Mouse (Mus musculus): ENCODE measurements around the gene Kif26b. TPM values are rescaled to one million over a fixed set of nuclear protein-coding genes. Genes with fewer than 3 reads are reported as not detected.

Gene Kif26b
- polyA plus RNA-seq, 1 experiment, result 0.16 TPM

- WGBS, result 95% methylated on average over 2 of the region's 2 CpGs
Observed at GRCm38 (mm10) chr1:178515839-178516238, 13.1 kb upstream of the Kif26b start.

GRCm38 (mm10) chr1:178522389-178522788 lies 6.5 kb upstream of the Kif26b start:
- Histone ChIP-seq H3K4me1 (replicated peaks; ENCODE audit: control insufficient read depth, insufficient read depth, low read length) (peaks cover 2% of the 10 kb centered on the region; the same call in 1 of the 2 replicates), H3K4me3 (ENCODE audit: control insufficient read depth, insufficient read depth, low read length) (no peak overlapping the region), H3K27me3 (ENCODE audit: control insufficient read depth, insufficient read depth, low read length) (no peaks in the 10 kb centered on the region), H3K27ac (ENCODE audit: control insufficient read depth, insufficient read depth, low read length) (no peak overlapping the region), H3K36me3 (ENCODE audit: control insufficient read depth, insufficient read depth, low read length) (no peaks in the 10 kb centered on the region)
- no peak for TF ChIP-seq CTCF (IDR thresholded peaks at IDR 0.05; ENCODE audit: borderline replicate concordance, control insufficient read depth, extremely low read depth, insufficient read depth, low read length, poor library complexity)
- no peak for TF ChIP-seq POLR2A (IDR thresholded peaks at IDR 0.05; ENCODE audit: control insufficient read depth, extremely low read depth, insufficient read depth, low read length, poor library complexity)
- WGBS, result 93% methylated on average over 5 of the region's 5 CpGs
- no peak for DNase-seq

More at GRCm38 (mm10) chr1:178515839-178516238, 13.1 kb upstream of the Kif26b start:
- no peak overlapping the region for H3K4me3 ChIP-seq (ENCODE audit: control insufficient read depth, insufficient read depth, low read length)
- H3K36me3 ChIP-seq (ENCODE audit: control insufficient read depth, insufficient read depth, low read length), result no peaks in the 10 kb centered on the region
- TF ChIP-seq POLR2A (IDR thresholded peaks at IDR 0.05; ENCODE audit: control insufficient read depth, extremely low read depth, insufficient read depth, low read length, poor library complexity), result no peak
- no peak for TF ChIP-seq CTCF (IDR thresholded peaks at IDR 0.05; ENCODE audit: borderline replicate concordance, control insufficient read depth, extremely low read depth, insufficient read depth, low read length, poor library complexity)
- no peak for DNase-seq
- H3K27me3 ChIP-seq (ENCODE audit: control insufficient read depth, insufficient read depth, low read length), result no peaks in the 10 kb centered on the region
- no peaks in the 10 kb centered on the region for H3K4me1 ChIP-seq (replicated peaks; ENCODE audit: control insufficient read depth, insufficient read depth, low read length)
- H3K27ac ChIP-seq (ENCODE audit: control insufficient read depth, insufficient read depth, low read length), result no peak overlapping the region

GRCm38 (mm10) chr1:178523152-178523551 lies 5.8 kb upstream of the Kif26b start:
- Histone ChIP-seq H3K36me3 (ENCODE audit: control insufficient read depth, insufficient read depth, low read length) (no peaks in the 10 kb centered on the region), H3K4me1 (replicated peaks; ENCODE audit: control insufficient read depth, insufficient read depth, low read length) (peaks cover 10% of the 10 kb centered on the region), H3K27ac (ENCODE audit: control insufficient read depth, insufficient read depth, low read length) (no peak overlapping the region), H3K27me3 (ENCODE audit: control insufficient read depth, insufficient read depth, low read length) (peaks cover 3% of the 10 kb centered on the region; the same call in 1 of the 2 replicates), H3K4me3 (ENCODE audit: control insufficient read depth, insufficient read depth, low read length) (no peak overlapping the region)
- no peak for DNase-seq
- 29% methylated on average over 5 of the region's 5 CpGs for WGBS
- no peak for TF ChIP-seq CTCF (IDR thresholded peaks at IDR 0.05; ENCODE audit: borderline replicate concordance, control insufficient read depth, extremely low read depth, insufficient read depth, low read length, poor library complexity)
- no peak for TF ChIP-seq POLR2A (IDR thresholded peaks at IDR 0.05; ENCODE audit: control insufficient read depth, extremely low read depth, insufficient read depth, low read length, poor library complexity)

GRCm38 (mm10) chr1:178527185-178527546 lies 1.8 kb upstream of the Kif26b start:
- peak overlapping the region; percentile 25 for H3K4me3 ChIP-seq (ENCODE audit: control insufficient read depth, insufficient read depth, low read length)
- peaks cover 31% of the 10 kb centered on the region for H3K4me1 ChIP-seq (replicated peaks; ENCODE audit: control insufficient read depth, insufficient read depth, low read length)
- peaks cover 25% of the 10 kb centered on the region; the same call in 1 of the 2 replicates for H3K27me3 ChIP-seq (ENCODE audit: control insufficient read depth, insufficient read depth, low read length)
- WGBS, result under 1% methylated on average over 21 of the region's 21 CpGs
- no peaks in the 10 kb centered on the region for H3K36me3 ChIP-seq (ENCODE audit: control insufficient read depth, insufficient read depth, low read length)
- H3K27ac ChIP-seq (ENCODE audit: control insufficient read depth, insufficient read depth, low read length), result no peak overlapping the region
- DNase-seq, result peak; percentile 58
- TF ChIP-seq CTCF (IDR thresholded peaks at IDR 0.05; ENCODE audit: borderline replicate concordance, control insufficient read depth, extremely low read depth, insufficient read depth, low read length, poor library complexity) (no peak), POLR2A (IDR thresholded peaks at IDR 0.05; ENCODE audit: control insufficient read depth, extremely low read depth, insufficient read depth, low read length, poor library complexity) (no peak)

- DNase-seq, result peak; percentile 52
- peaks cover 25% of the 10 kb centered on the region; the same call in 1 of the 2 replicates for H3K27me3 ChIP-seq (ENCODE audit: control insufficient read depth, insufficient read depth, low read length)
- no peak overlapping the region for H3K27ac ChIP-seq (ENCODE audit: control insufficient read depth, insufficient read depth, low read length)
- peaks cover 31% of the 10 kb centered on the region for H3K4me1 ChIP-seq (replicated peaks; ENCODE audit: control insufficient read depth, insufficient read depth, low read length)
- H3K4me3 ChIP-seq (ENCODE audit: control insufficient read depth, insufficient read depth, low read length), result peak overlapping the region; percentile 25
- WGBS, result 2% methylated on average over 59 of the region's 59 CpGs
- TF ChIP-seq POLR2A (IDR thresholded peaks at IDR 0.05; ENCODE audit: control insufficient read depth, extremely low read depth, insufficient read depth, low read length, poor library complexity) (0 out of 2 replicates have a peak, but pooled peaks have one; percentile 21), CTCF (IDR thresholded peaks at IDR 0.05; ENCODE audit: borderline replicate concordance, control insufficient read depth, extremely low read depth, insufficient read depth, low read length, poor library complexity) (no peak)
- H3K36me3 ChIP-seq (ENCODE audit: control insufficient read depth, insufficient read depth, low read length), result no peaks in the 10 kb centered on the region
Observed at GRCm38 (mm10) chr1:178527547-178528361, 1.2 kb upstream of the Kif26b start.

GRCm38 (mm10) chr1:178529512-178530300 lies 781 bp downstream of the Kif26b start:
- no peak for DNase-seq

More at GRCm38 (mm10) chr1:178529512-178530300, 781 bp downstream of the Kif26b start:
- Histone ChIP-seq H3K4me3 (ENCODE audit: control insufficient read depth, insufficient read depth, low read length) (no peak overlapping the region), H3K27me3 (ENCODE audit: control insufficient read depth, insufficient read depth, low read length) (peaks cover 25% of the 10 kb centered on the region; the same call in 1 of the 2 replicates), H3K4me1 (replicated peaks; ENCODE audit: control insufficient read depth, insufficient read depth, low read length) (peaks cover 31% of the 10 kb centered on the region), H3K36me3 (ENCODE audit: control insufficient read depth, insufficient read depth, low read length) (no peaks in the 10 kb centered on the region), H3K27ac (ENCODE audit: control insufficient read depth, insufficient read depth, low read length) (no peak overlapping the region)
- TF ChIP-seq CTCF (IDR thresholded peaks at IDR 0.05; ENCODE audit: borderline replicate concordance, control insufficient read depth, extremely low read depth, insufficient read depth, low read length, poor library complexity) (no peak), POLR2A (IDR thresholded peaks at IDR 0.05; ENCODE audit: control insufficient read depth, extremely low read depth, insufficient read depth, low read length, poor library complexity) (no peak)
- 2% methylated on average over 38 of the region's 38 CpGs for WGBS
